Mouse (Mus musculus) spleen, postnatal 10 days (tissue): ENCODE data around the gene Fmnl2.
A peak's percentile ranks its signal among the peaks of the same experiment; 100 is the strongest.

Experiments used
- DNase-seq, 2 experiments: peaks; one replicate each; pipeline ENCODE4 v3.0.0; 2021 to 2022; ENCODE audit warnings: low spot score in 2 of 2

The Fmnl2 gene

DNA sequence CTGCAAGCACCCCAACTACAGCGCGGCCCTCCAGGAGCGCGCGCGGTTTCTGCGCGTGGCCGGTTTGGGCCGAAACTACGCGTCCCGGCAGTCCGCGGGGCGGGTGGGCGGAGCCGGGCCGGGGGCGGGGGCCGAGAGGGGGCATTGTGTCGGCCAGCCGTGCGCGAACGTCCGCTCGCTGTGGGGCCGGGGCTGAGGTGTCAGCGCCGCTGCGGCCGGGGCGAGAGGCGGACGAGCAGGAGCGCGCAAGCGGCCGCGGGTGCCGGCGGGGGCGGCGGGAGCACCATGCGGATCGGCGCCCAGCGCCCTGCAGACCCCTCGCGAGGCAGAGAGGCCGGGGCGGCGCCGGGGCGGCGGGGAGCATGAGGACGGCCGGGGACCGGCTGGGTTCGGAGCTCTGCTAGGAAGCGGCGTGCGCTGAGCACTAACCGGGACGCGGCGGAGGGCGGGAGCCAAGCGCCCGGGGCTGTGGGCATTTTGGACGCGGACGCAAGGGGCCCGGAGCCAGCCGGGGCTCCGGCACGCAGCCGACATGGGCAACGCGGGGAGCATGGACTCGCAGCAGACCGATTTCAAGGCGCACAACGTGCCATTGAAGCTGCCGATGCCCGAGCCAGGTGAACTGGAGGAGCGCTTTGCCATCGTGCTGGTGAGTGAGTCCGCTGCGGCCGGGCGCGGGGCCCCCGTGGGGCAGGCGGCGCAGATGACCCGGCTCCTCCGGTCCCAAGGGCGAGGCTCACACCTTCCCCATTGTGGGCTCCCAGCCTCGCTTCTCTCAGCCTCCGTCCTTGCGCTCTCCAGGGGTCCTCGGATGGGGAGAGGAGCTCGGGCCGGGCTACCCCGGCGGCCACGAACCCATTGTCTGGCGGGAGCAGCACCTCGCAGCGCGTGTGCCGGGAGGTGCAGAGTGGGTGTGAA is at the start of gene Fmnl2:
TSS of gene Fmnl2 (plus strand) at position 250 of the 918 bp plus-strand sequence.
- peak; percentile 12 to 44 for DNase-seq

DNA sequence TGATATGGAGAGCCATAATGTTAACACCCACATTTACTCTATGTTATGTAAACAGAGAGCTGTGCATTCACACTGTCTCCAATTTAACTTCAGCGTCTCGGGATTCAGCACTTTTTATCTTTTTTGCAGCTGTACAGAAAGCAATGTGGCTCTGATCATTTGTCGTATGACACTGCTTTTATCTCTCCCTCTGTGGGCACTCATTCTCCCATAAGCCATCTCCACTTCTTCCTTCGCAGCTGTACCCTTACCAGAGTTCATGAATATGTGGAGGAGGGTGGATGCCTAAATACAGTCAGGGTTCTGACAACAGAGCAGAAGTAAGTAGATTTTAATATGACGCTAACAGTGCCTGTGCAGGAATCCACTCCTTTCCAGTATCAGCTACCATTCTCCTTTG is 47.7 kb upstream of the Fmnl2 start:
- DNase-seq, result no peak

DNA sequence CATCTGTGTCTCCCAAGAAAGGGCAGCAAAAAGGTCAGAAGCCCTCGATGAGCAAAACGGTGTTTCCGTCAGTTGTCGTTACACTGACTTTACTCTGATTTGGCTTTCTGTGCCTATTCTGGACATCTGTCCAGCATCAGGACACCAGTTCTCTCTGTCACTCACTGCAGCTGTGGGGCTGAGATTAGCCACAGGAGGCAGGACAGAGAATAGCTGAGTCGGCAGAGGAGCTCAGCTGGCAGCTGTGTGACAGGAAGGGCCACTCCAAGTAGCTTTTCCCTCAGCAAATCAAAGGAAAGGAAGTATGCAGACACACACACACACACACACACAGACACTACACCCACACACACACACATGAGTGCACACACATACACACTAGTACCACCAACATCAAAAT is 46.0 kb upstream of the Fmnl2 start:
- DNase-seq, result no peak

DNA sequence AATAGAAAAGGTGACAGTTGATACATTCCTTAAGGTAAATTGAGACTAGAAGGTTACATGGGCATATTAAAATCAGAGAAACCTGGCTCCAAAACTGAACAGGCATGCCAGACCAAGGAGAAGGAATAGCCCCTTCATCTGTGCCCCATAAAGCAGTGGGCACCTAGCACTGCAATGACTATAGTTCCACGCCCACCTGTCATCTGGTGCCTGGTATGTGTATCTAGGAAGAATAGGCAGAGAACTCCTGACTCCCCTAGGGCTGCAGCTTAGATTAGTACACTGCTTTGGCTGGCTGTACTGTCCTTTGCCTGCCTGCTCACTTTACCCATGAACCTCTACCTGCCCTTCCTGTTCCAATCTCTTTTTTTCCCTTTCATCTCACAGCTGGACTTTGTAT is 40.3 kb upstream of the Fmnl2 start:
- DNase-seq, result no peak

DNA sequence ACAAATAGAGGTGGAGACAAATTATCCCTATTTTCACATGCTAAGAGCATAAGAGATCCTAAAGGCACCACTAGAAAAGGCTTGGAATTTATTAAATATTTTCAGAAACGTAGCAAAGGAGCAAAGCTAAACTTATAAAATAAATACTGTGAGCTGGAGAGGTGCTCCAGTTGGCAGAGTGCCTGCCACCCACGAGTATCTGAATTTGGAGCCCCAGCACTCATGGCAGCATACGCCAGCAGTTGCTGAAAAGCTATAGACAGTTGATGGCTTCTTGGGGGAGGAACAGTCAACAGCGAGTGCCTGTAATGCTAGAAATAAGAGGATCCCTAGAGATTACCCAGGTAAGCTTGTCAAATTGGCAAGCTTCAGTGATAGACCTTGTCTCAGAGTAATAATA is 38.7 kb upstream of the Fmnl2 start:
- DNase-seq, result no peak

DNA sequence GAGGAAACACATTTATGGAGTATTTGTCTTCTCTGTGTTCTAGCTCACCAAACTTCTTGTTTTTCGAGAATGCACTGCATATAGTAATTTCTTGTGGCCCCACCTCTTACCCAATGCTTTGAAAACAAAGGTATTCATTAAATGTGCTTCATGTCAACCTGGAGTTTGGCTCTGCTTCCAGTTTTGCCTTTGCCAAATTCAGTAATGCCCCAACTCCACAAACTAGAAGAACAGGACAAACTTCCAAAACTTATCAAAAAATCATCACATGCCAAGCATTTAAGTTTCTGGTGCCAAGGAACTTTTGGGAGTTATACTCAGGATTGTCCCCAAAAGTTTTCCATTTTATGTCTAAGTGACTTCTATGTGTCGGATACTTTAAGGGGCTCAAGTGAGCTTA is 35.4 kb upstream of the Fmnl2 start:
- no peak for DNase-seq

DNA sequence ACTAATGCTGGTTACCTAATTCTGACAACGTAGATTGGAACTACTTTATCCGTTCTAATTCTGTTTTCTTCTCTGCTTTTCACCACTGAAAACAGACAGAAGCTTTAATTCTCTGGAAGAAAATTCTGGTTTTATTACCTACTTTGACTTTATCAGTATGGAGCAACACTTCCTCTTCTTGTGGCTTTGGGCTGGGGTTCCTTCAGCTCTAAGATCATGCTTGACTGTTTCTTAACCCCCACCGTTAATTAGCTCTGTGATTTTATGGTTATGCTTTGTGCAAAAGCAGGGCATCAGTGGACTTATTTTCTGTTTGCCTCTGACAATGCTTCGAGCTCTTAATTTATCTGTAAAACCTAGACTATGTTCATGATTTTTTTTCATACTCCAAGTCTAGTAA is 29.6 kb upstream of the Fmnl2 start:
- DNase-seq, result no peak

DNA sequence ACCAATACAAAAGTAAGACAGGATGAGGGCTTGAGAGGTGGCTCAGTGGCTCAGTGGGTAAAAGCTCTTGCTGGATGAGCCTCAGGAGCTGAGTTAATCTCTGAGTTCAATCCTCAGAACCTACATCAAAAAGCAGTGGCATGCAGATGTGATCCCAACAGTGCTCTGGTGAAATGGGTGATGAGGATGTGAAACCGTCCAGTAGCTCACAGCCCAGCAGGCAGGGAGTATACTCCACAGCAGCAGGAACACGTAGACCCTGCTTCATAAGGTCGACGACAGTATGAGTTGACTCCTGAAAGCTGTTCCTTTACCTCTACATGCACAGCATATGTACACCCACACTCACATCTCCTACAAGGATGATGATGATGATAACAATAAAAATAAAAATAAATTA is 27.1 kb upstream of the Fmnl2 start:
- no peak for DNase-seq

DNA sequence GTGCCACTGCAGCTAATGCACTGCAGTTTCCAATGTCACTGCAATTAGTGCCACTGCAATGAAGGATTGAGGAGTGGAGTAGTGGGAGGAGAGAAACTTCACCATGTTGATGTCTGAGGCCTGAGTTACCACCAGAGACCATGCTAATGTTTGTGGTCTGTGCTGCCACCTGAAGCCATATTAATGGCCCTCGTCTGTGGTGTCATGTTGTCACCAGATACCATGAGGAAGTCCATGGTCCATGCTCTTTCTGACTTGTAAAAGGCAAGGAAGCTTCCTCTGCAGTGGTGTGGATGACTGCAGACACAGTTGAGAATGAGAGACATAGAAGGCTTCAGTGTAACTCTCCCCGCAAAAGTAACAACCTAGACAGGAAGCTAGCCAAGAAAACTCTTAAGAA is 26.1 kb upstream of the Fmnl2 start:
- DNase-seq, result no peak

DNA sequence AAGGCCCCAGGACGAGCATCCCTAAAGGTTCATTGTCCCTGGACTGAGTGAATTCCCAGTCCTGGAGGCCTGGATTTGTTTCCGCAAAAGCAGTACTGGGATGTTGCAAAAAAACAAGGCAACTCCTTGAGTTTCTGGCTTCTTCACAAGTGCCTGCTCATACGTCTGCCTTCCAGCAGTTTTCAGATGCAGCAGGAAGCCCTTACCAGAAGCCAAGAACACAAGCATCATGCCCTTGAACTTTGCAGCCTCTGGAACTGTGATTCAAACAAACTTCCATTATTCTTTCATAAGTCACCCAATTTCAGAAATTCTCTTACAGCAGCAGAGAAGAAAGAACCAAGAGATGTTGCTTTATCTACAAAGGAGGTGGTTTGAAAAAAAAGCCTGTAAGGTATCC is 21.9 kb upstream of the Fmnl2 start:
- DNase-seq, result no peak

DNA sequence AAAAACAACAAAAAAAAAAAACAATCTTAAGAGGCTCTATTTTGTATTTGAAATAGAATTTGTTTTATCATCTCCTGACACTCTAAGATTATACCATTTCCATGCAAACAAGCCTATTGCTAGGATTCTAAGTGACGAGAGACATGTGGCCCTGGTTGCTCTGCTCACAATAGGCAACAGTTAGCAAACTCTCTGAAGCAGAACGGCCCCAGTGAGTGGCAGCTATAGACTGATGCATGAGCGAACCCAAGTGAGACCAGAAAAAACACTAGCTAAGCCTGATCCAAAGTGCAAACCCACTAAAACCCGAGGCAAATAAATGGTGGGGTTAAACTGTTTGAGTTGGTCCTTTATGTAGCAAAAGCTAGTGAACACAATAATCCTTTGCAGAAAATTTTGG is 18.6 kb upstream of the Fmnl2 start:
- no peak for DNase-seq

DNA sequence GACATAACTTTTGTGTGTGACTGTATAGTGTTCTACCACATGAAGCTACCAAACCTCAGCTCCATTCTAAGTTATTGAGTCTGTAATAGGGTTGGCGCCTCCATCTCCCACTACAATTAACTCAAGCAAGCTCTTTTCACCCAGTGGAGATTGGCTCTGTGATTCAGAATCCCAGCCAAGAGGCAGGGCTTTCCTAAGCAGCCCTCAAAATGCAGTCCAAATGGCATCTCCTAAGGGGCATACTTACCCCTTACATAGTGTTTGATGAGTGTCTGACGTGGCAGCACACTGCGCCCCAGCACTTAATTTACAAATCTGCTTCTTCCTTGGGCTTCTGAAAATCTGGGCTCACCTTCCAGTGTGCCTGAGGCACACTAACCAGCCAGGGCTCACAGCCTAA is 17.8 kb upstream of the Fmnl2 start:
- no peak for DNase-seq

DNA sequence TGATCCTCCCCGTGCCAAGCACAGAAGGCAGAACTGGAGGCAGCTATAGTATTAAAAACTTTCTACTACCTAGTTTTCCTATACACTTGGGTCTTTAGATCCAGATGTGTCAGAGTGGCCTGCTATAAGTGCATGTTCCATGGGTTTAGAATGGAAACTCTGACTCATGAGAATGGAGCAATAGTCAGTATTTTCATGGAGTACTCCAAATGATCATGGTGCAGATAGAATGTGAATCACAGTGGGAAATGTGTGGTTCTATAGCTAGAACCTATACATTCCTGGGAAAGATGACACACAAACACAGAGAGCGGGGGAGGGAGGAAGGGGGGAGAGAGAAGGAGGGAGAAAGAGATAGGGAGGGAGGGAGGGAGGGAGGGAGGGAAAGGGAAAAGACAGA is 13.8 kb upstream of the Fmnl2 start:
- DNase-seq, result no peak

DNA sequence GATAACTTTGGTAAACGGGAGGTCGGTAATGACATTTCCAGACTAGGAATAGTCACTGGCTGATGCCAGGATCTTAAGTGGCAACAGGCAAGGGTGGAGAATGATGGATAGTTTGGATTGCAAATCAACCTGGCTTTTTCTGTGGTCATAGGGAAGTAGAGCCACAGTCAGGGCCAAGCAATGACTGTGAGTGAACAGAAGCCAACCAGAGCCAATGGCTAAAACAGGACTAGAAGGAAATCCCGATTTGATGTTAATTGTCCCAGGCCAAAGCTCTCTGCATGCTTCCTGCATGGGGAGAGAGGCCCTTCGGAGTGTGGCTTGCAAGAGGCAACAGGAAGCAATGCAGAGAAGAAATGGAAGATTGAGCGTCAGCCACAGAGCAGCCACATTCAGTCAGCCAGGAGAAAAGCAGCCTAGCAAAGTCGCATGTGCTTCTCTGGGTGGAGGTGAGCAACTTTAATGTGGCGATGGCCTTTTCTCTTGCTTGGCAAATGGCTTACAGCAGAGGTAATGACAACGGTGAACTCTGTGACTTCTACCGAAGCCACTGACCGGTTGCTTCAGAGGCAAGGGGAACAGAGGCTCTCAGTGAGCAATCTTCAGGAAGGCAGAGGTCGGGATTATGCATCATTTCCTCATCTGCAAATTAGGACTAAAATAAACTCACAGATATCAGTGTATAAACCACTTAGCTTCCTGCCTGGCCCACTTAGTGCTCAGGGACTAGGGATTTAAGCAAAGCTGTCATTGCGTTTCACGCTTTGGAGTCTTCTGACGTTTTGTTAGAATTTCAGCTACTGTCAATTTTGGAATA is 12.5 kb upstream of the Fmnl2 start:
- DNase-seq, result no peak

DNA sequence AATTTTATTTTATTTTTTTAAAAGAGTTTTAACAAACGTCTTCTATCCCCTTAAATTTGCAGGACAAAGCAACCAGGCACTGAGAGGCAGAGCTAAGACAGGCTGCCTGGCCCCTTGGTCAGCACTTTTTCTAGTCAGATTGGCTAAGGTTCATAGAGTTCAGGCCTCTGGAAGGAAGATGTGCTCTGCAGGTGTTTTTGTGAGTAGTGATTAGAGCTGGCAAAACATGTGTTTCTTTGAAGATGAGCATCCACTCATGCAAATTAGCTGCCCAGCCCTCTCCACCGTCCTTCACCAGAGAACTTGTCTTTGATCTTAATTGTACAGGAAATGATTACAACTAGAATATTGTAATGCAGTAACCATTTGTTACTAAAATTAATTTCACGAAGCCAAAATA is 11.2 kb upstream of the Fmnl2 start:
- DNase-seq, result no peak

DNA sequence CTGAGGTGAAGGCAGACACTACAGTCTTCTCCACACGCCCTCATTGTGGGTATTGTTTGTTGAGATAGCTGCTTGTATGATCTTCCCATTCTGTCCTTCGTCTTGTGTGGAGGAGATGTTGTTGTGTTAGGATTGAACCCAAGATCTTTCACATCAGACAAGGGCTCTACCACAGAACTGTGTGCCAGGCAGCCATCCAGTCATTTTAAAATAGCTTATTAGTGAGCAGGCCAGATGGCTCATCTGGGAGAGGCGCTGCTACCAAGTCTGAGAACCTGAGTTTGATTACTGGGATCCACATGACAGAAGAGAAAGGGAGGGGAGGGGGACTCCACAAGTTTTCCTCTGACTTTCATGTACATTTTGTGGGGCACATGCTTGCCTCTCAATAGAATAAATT is 8.6 kb upstream of the Fmnl2 start:
- no peak for DNase-seq

DNA sequence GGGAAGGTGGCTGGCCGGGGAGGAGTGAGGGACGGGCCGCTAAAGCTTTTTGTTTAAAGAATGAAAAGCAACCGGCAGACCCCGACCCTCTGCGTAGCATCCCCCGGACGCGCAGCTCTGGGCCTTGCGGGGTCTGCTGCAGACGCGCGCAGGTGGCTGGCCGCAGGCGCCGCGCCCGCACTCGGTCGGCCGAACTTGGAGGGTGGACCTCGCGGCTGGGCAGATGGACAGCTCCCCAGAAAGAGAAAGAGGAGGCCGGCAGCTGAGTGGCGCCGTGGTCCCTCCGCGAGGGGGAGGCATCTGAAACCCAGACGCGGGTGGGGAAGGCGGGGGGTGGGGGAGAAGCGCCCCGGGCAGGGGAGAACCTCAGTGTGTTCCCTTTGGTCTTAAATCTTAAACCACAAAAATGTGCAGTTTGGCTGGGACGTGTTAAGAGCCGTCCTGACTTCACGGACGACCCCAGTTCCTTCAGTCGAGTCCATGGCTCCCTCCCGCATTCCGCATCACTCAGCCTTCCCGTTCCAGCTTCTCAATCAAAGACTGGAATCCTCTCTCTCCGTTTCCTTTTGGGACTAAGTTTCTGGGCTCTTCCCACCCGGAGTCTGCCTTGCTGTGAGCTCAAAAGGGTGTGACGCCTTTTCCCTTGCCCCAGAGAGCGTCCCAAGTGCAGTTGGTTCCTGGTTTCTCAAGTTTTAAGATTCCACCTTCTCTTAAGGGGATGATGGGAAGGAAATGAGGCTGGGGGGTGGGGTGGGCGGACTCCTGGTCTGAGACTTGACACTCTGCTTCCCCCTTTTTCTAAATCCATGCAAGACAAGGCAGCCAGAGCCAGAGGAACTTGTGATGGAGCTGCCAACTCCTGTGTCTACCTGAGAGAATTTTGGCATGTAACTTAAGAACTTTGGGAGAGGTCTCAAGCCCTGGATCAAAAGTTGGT is 1.1 kb downstream of the Fmnl2 start:
- DNase-seq, result peak in 1 of 2 experiments; percentile 14

DNA sequence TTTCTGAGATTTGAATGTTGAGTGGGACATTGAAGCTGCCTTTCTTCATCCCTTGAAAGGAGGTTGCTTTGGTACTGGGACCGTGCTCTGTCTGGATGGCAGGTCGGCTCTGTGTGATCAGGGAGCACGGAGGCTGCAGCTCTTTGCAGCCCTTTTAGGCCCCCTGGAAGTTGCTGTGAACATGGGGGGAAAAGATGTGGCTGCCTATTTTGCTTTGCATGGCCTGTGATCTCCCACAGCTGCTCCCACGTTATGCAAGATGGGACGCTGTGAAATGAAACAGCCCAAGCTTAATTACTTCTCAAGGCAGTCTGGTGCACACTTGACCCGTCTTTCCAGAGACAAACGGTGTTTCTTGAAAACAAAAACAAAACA is 1.8 kb downstream of the Fmnl2 start:
- DNase-seq, result no peak

DNA sequence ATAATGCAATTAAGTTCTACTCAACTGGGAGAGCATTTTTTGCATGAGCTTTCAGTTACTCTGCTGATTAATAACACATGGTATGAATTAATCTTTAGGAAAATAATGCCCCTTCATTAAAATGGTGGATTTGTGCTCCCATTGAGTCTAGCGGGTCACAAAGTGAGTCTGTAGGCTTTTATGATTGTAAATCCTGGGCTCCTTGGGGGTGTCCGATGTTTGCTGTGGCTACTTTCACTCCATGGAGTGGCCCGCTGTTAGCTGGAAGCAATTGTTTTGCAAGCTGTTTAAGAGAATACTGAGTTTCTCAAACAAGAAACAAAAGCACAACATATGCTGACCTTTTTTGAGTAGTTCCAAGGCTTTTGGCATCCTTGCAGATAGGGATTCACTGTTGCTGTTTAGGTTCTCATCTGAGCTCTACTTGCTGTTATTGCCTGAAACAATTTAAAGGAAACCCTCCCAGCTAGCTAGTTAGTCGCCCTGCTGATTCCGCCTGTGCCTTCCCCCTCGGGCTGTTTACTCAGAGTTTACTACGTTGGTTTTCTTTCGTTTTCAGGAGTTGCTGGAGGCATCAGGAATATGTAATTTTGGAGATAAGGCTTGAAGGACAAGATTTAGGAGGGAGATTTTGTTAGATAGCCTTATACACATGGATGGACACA is 2.6 kb downstream of the Fmnl2 start:
- no peak for DNase-seq

DNA sequence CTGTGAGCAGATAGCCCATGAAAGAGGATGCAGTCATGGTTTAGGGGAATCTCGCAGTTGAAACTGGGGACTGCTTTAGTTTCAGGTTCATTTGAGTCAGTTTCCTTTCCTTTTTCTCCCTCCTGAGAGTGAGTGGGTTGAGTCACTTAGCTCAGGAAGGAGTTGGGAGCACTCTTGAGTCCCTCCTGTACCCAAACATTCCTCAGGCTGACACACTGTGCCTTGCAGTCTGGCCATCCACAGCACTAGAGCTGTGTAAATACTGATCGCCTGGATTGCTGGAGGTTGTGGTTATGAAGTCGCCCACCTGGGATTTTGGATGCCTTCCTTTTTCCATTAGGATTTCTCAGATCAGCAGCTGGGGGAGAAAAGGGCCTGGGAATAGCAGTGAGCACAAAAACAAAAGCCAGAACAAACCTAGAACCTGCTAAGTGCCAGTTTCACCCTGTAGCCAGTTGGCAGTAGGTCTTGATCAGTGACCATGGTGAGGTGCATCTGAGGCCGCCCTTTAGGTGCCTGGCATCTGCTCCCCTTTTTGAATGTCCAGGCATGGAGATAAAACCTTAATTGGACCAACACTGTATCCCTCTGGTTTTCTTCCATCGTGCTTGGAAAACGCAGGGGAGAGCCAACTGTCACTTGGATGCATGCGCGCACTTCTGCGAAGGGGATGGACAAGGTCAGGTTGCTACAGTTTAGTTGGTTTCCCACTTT is 4.5 kb downstream of the Fmnl2 start:
- DNase-seq, result no peak

DNA sequence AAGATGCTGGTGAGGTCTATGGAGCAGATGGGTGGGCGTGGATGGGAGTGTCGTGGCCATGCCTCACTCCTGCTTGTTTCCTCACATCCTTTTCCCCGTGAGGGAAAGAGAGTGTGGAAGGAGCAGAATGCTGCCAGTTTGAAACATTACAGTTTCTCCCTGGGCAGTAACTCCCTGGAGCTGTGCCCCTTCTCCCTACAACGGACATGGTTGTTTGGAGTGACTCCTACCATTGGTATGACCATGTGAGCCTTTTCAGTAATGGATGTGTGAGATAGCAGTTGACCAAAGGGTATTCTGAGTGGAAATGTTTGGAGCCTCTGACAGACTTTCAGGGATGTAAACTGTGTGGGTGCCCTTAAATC is 5.1 kb downstream of the Fmnl2 start:
- no peak for DNase-seq
